Mouse (Mus musculus): ENCODE results near the gene Xpr1. TPM values are rescaled to one million over a fixed set of nuclear protein-coding genes. Genes with fewer than 3 reads are reported as not detected.
"Not testable (repeated sequence)": the region's sequence is repeated elsewhere in the genome, so short reads cannot be mapped to it uniquely, and the experiment has no call there.

Xpr1 gene
- polyA plus RNA-seq, 1 experiment from 2014 or later: 49.8 TPM

DNA sequence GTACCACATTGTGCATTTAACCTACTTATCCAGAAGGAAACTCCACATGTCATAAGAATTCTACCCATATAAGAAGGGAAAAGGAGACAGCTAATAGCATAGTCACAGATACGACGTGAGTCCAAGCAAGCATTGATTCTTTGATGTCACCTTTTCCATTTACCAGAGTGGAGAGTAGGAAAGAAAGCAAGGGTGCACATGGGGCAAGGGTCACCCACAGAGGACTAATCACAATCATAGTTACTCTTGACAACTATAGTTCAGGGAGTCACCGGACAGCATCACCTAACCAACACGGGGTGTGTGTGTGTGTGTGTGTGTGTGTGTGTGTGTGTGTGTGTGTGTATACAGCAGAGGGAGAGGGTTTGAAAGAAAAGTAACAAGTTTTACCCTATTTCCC, 141.4 kb downstream of the Xpr1 start:
- no peaks in the 10 kb centered on the region for H3K4me1 ChIP-seq (replicated peaks)
- H3K27ac ChIP-seq (replicated peaks): no peak overlapping the region
- no peak overlapping the region for H3K4me2 ChIP-seq
- no peak overlapping the region for H3K9ac ChIP-seq
- H3K9me3 ChIP-seq: no peaks in the 10 kb centered on the region
- H3K36me3 ChIP-seq: peaks cover 6% of the 10 kb centered on the region; the same call in 1 of the 2 replicates
- no peak overlapping the region for H3K4me3 ChIP-seq
- no peaks in the 10 kb centered on the region for H3K27me3 ChIP-seq
- 80% methylated on average over 4 of the region's 4 CpGs for WGBS
- ATAC-seq (ENCODE audit: low FRiP score, low read depth): no peak

DNA sequence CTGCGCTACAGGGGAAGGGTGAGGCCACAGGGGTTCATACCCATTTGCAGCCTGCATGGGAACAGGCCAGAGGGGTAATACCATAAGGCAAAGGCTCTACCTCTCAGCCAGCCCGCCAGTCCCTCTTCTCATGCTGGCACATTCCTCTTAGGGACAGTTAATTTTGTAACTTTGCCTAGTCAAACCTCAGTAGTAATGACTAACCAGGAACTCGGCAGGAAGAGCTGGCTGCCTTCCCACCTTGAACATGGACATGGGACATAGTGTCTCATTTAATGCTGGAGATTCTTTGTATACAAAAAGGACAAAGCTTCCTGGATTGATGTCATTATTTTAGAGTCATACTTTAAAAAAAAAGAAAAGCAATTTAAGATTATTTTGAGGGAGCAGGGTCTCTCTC, 142.2 kb downstream of the Xpr1 start:
- no peak overlapping the region for H3K4me3 ChIP-seq
- WGBS: 85% methylated on average over 3 of the region's 3 CpGs
- H3K27ac ChIP-seq (replicated peaks): no peak overlapping the region
- no peak overlapping the region for H3K4me2 ChIP-seq
- H3K9me3 ChIP-seq: no peaks in the 10 kb centered on the region
- no peaks in the 10 kb centered on the region for H3K4me1 ChIP-seq (replicated peaks)
- no peaks in the 10 kb centered on the region for H3K36me3 ChIP-seq
- ATAC-seq (ENCODE audit: low FRiP score, low read depth): no peak
- no peak overlapping the region for H3K9ac ChIP-seq
- no peaks in the 10 kb centered on the region for H3K27me3 ChIP-seq

- Histone ChIP-seq H3K4me1 (replicated peaks) (no peaks in the 10 kb centered on the region), H3K27ac (replicated peaks) (no peak overlapping the region), H3K27me3 (no peaks in the 10 kb centered on the region), H3K9ac (no peak overlapping the region), H3K4me2 (no peak overlapping the region), H3K4me3 (no peak overlapping the region), H3K9me3 (no peaks in the 10 kb centered on the region), H3K36me3 (no peaks in the 10 kb centered on the region)
- WGBS: 86% methylated on average over 4 of the region's 4 CpGs
- ATAC-seq (ENCODE audit: low FRiP score, low read depth): no peak
These were observed 144.3 kb downstream of the Xpr1 start for GRCm38 (mm10) chr1:155272953-155273352.

DNA sequence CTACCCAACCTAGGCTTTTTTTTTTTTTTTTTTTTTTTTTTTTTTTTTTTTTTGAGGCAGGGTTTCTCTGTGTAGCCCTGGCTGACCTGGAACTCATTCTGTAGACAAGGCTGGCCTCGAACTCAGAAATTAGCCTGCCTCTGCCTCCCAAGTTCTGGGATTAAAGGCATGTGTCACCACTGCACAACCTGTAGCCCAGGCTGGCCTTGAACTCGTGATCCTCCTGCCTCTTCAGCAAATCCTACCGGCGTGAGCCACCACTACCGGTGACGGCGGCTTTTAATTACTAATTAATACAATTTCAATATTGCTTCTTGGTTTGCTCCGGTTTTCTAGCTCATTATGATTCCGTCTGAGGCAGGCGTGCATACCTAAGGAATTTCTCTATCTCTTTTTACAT, 154.7 kb downstream of the Xpr1 start:
- H3K4me3 ChIP-seq; H3K9me3 ChIP-seq; H3K9ac ChIP-seq; H3K36me3 ChIP-seq; H3K27ac ChIP-seq (replicated peaks); H3K4me1 ChIP-seq (replicated peaks); ATAC-seq (ENCODE audit: low FRiP score, low read depth); H3K4me2 ChIP-seq; H3K27me3 ChIP-seq: not testable (repeated sequence)
- 95% methylated on average over 10 of the region's 10 CpGs for WGBS

DNA sequence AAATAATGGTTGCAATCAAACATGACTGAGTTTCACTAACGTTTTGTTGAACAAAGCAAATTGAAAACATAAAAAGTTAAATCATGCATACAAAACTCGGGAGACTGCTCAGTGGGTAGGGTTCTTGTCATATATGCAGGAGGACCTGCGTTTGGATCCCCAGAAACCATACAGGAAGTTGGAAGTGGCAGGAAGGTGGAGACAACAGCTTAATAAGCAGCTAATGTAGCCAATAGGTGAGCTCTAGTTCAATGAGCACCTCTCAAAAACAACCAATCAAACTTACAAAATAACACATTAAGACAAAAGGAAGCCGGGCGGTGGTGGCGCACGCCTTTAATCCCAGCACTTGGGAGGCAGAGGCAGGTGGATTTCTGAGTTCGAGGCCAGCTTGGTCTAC, 162.9 kb downstream of the Xpr1 start:
- Histone ChIP-seq H3K27ac (replicated peaks) (no peak overlapping the region), H3K9me3 (no peaks in the 10 kb centered on the region), H3K9ac (no peak overlapping the region), H3K4me2 (no peak overlapping the region), H3K4me3 (no peak overlapping the region), H3K36me3 (no peaks in the 10 kb centered on the region), H3K27me3 (no peaks in the 10 kb centered on the region), H3K4me1 (replicated peaks) (no peaks in the 10 kb centered on the region)
- no peak for ATAC-seq (ENCODE audit: low FRiP score, low read depth)
- 85% methylated on average over 8 of the region's 8 CpGs for WGBS

DNA sequence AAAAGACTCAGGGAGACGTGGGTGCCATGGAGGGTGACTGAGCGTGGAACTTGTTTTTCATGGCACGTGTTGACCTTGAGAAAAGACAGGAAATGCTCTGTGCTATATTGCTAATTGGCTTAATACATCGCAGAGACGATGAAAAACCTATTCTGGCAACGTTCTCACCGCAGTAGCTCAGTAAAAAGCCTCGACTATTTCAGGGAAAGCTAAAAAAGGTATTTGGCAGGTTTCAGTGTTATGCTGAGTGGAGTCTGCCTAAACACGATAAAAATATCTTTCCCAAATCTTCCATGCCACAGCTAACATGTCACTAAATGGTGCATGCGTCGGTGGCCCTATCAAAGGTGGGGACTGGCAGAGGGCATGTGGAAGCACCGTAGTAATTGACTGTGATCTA, 164.1 kb downstream of the Xpr1 start:
- Histone ChIP-seq H3K4me1 (replicated peaks) (no peaks in the 10 kb centered on the region), H3K9ac (no peak overlapping the region), H3K36me3 (no peaks in the 10 kb centered on the region), H3K27me3 (no peaks in the 10 kb centered on the region), H3K27ac (replicated peaks) (no peak overlapping the region), H3K4me2 (no peak overlapping the region), H3K9me3 (no peaks in the 10 kb centered on the region), H3K4me3 (no peak overlapping the region)
- 65% methylated on average over 12 of the region's 12 CpGs for WGBS
- ATAC-seq (ENCODE audit: low FRiP score, low read depth): no peak

DNA sequence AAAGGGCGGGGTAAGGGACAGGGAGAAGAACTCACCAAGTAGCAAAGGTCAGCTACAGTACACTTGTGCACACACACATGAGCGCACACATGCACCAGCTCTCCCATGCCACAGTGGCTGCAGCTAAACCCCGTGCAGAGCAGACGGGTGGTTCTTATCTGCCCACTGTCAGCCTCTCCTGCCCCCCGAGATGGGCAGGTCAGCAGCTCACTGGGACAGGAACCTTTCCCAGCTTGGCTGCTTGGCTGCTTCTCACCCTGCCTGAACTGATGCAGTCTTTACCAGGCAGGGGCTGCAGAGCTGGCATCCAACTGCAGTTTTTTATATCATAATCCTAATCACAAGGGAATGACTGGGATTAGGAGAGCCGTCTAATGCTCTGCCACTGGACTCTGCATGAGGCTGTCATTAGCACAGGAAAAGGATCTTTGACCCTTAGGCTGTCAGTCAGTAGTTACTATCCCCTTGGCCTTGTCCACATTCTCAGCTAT, 164.5 kb downstream of the Xpr1 start:
- Histone ChIP-seq H3K9me3 (no peaks in the 10 kb centered on the region), H3K4me2 (no peak overlapping the region), H3K9ac (no peak overlapping the region), H3K4me1 (replicated peaks) (no peaks in the 10 kb centered on the region), H3K36me3 (no peaks in the 10 kb centered on the region), H3K4me3 (no peak overlapping the region), H3K27me3 (no peaks in the 10 kb centered on the region), H3K27ac (replicated peaks) (no peak overlapping the region)
- WGBS: 42% methylated on average over 6 of the region's 6 CpGs
- ATAC-seq (ENCODE audit: low FRiP score, low read depth): no peak

DNA sequence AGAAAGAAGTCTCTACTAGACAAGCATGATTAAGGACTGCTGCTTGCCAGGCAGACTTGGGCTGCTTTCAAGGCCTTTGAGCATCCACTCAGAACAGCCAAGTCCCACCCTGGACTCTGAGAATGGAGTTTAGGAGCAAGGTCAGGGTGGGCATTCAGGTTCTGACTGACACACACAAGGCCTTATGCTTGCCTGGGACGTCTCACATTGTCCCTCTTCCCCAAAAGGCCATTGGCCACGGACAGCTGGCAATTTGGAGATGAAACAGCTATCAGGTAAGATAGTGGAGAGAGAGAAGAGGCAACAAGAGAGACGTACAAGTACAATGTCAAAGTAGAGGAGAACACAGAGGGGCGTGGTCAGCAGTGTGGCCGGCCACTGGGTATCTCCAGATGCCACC, 165.6 kb downstream of the Xpr1 start:
- Histone ChIP-seq H3K27ac (replicated peaks) (no peak overlapping the region), H3K4me2 (no peak overlapping the region), H3K4me1 (replicated peaks) (no peaks in the 10 kb centered on the region), H3K9ac (no peak overlapping the region), H3K27me3 (no peaks in the 10 kb centered on the region), H3K4me3 (no peak overlapping the region), H3K9me3 (no peaks in the 10 kb centered on the region), H3K36me3 (no peaks in the 10 kb centered on the region)
- 72% methylated on average over 5 of the region's 5 CpGs for WGBS
- ATAC-seq (ENCODE audit: low FRiP score, low read depth): no peak

GRCm38 (mm10) chr1:155250531-155251135, 166.6 kb downstream of the Xpr1 start:
- ATAC-seq (ENCODE audit: low FRiP score, low read depth): no peak
- no peak overlapping the region for H3K9ac ChIP-seq
- no peaks in the 10 kb centered on the region for H3K27me3 ChIP-seq
- WGBS: 34% methylated on average over 4 of the region's 4 CpGs
- no peaks in the 10 kb centered on the region for H3K36me3 ChIP-seq
- H3K9me3 ChIP-seq: no peaks in the 10 kb centered on the region
- no peak overlapping the region for H3K27ac ChIP-seq (replicated peaks)
- H3K4me2 ChIP-seq: no peak overlapping the region
- no peak overlapping the region for H3K4me3 ChIP-seq
- H3K4me1 ChIP-seq (replicated peaks): no peaks in the 10 kb centered on the region

DNA sequence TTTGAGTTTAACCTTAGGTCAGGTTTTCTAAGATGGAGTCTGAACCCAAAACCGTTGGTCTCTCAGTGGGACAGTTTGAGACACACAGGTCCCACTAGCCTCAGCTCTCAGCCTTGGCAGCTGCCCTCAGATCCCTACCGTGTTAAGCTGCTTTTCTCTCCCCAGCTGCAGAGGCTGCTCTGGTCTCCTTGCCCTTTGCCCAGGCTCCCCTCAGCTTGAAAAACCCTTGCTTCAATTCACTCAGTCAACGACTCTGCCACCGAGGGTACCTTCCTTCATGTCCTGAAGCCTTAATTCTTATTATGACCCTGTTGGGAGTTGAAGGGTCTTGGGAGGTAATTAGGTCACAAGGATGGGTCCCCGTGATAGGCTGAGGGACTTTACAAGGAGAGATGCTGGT, 167.3 kb downstream of the Xpr1 start:
- Histone ChIP-seq H3K36me3 (no peaks in the 10 kb centered on the region), H3K27me3 (peaks cover 5% of the 10 kb centered on the region; the same call in 1 of the 2 replicates), H3K27ac (replicated peaks) (no peak overlapping the region), H3K4me1 (replicated peaks) (no peaks in the 10 kb centered on the region), H3K9me3 (no peaks in the 10 kb centered on the region), H3K9ac (no peak overlapping the region), H3K4me3 (no peak overlapping the region), H3K4me2 (no peak overlapping the region)
- no peak for ATAC-seq (ENCODE audit: low FRiP score, low read depth)
- WGBS: 57% methylated on average over 5 of the region's 5 CpGs

DNA sequence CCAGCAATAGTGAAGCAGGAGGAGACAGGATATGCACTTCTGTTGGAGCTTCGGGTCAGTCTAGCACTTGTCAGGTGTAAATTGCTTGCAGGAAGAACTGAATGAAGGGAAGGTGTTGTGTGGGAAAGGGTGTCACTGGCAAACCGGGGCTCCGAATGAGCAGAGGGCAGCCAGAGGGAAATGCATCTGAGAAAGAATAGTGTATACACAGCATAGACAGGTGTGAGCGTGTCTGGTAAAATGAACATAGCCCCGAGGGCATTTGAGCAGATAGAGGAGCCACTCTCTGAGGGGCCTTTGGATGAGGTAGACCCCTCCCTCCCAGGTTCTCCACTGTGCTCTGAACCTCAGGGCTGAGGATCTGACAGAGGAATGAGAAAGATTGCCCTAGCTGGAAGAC, 169.2 kb downstream of the Xpr1 start:
- H3K27me3 ChIP-seq: peaks cover 7% of the 10 kb centered on the region; the same call in 1 of the 2 replicates
- peaks cover 14% of the 10 kb centered on the region for H3K4me1 ChIP-seq (replicated peaks)
- H3K4me2 ChIP-seq: no peak overlapping the region
- 69% methylated on average over 5 of the region's 5 CpGs for WGBS
- H3K36me3 ChIP-seq: no peaks in the 10 kb centered on the region
- H3K9me3 ChIP-seq: no peaks in the 10 kb centered on the region
- no peak overlapping the region for H3K4me3 ChIP-seq
- no peak overlapping the region for H3K9ac ChIP-seq
- no peak for ATAC-seq (ENCODE audit: low FRiP score, low read depth)
- H3K27ac ChIP-seq (replicated peaks): no peak overlapping the region

DNA sequence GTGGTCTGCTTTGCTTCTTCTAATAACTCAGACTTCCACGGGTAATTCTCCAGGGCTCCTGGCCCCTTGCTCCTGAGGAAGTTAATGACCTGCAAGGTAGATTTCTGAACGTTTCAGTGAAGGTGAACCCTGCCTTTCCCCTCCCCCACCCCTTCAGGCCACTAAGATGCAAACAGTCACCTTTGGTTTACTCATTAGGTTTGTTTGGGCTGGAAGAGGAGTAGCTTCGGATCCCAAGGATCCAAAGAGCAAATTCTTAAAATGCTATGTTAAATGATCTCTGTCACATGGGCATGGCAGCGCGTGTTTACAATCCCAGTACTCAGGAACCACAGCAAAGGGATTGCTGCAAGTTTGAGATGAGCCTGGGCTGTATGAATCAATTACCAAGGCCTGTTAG, 169.8 kb downstream of the Xpr1 start:
- Histone ChIP-seq H3K27ac (replicated peaks) (no peak overlapping the region), H3K9me3 (no peaks in the 10 kb centered on the region), H3K4me3 (no peak overlapping the region), H3K27me3 (peaks cover 7% of the 10 kb centered on the region; the same call in 1 of the 2 replicates), H3K9ac (no peak overlapping the region), H3K4me1 (replicated peaks) (peaks cover 14% of the 10 kb centered on the region), H3K36me3 (no peaks in the 10 kb centered on the region), H3K4me2 (no peak overlapping the region)
- WGBS: 47% methylated on average over 5 of the region's 5 CpGs
- ATAC-seq (ENCODE audit: low FRiP score, low read depth): no peak

GRCm38 (mm10) chr1:155245516-155245915, 171.7 kb downstream of the Xpr1 start:
- 54% methylated on average over 7 of the region's 7 CpGs for WGBS
- no peak overlapping the region for H3K4me2 ChIP-seq
- no peak overlapping the region for H3K9ac ChIP-seq
- H3K36me3 ChIP-seq: no peaks in the 10 kb centered on the region
- H3K9me3 ChIP-seq: no peaks in the 10 kb centered on the region
- peaks cover 14% of the 10 kb centered on the region for H3K4me1 ChIP-seq (replicated peaks)
- peaks cover 7% of the 10 kb centered on the region; the same call in 1 of the 2 replicates for H3K27me3 ChIP-seq
- no peak overlapping the region for H3K27ac ChIP-seq (replicated peaks)
- H3K4me3 ChIP-seq: no peak overlapping the region
- ATAC-seq (ENCODE audit: low FRiP score, low read depth): no peak
